Comparison of ENCODE assay signal across 9 mouse cellular contexts in genomic region chr6:15719919-15720318, GRCm38 (mm10). TPM values are rescaled to one million over a fixed set of nuclear protein-coding genes. Genes with fewer than 3 reads are reported as not detected.
DNase-seq lines count a peak whose midpoint lies in the region; ATAC-seq lines count a peak whose summit lies in the region.
"Had no signal": no experiment of that assay in that cellular context is flagged by ENCODE, and none has a peak within 500 bp of the region (broad histone marks: within the 10 kb centered on the region; RNA-seq: fewer than 3 reads in every experiment).

No protein-coding gene starts in this region.

- H3K4me1 ChIP-seq in lung, embryonic 15.5 days, result peaks cover 23% of the 10 kb centered on the region
- H3K4me1 ChIP-seq: liver, embryonic 13.5 days had no signal

- H3K27ac ChIP-seq in lung, embryonic 15.5 days, result peak overlapping the region; percentile 96
- H3K27ac ChIP-seq: hindbrain, embryonic 15.5 days had no signal

- peak overlapping the region; percentile 69 for H3K4me2 ChIP-seq in lung, embryonic 15.5 days

- 49% methylated on average over 6 of the region's 6 CpGs for WGBS in lung, embryonic 15.5 days

- no peaks in the 10 kb centered on the region for H3K9me3 ChIP-seq in lung, embryonic 15.5 days
- H3K9me3 ChIP-seq: hindbrain, embryonic 15.5 days; liver, embryonic 13.5 days had no signal

- H3K4me3 ChIP-seq in lung, embryonic 15.5 days, result peak overlapping the region; percentile 81; the same call in 1 of the 2 replicates

- H3K36me3 ChIP-seq in lung, embryonic 15.5 days, result no peaks in the 10 kb centered on the region
- H3K36me3 ChIP-seq: hindbrain, embryonic 15.5 days; liver, embryonic 13.5 days had no signal

- no peak overlapping the region for H3K9ac ChIP-seq in lung, embryonic 15.5 days

- no peak for DNase-seq in lung, postnatal 25 days (ENCODE audit: low spot score)
- DNase-seq in embryo, embryonic 10.5 days (ENCODE audit: low spot score), result peak; percentile 24
- DNase-seq in forelimb bud, embryonic 11.5 days (ENCODE audit: low read depth, low spot score), result peak; percentile 31
- peak; percentile 59 for DNase-seq in lung, postnatal 36 days
- no peak for DNase-seq in cerebellum, adult 9-10 months
- no peak for DNase-seq in layer of hippocampus, adult 18-20 months (ENCODE audit: low spot score in 2 of 2)
- DNase-seq: liver, embryonic 13.5 days had no signal

- no peaks in the 10 kb centered on the region for H3K27me3 ChIP-seq in lung, embryonic 15.5 days

- ATAC-seq in lung, embryonic 15.5 days (ENCODE audit: borderline replicate concordance, extremely low read depth, low FRiP score, low TSS enrichment), result peak; percentile 57

RNA-seq across cellular contexts. Expression of gene Mdfic, which starts 0.5 kb away (rescaled TPM):
- polyA plus RNA-seq in lung, embryonic 15.5 days (2015; fragmentation: Nextera tagmentation; extraction: Ambion mirVana), result 7.9 and 9.9 TPM in 2 replicates
- 1 to 10 TPM; 2.5 to 4.3 TPM for total RNA-seq in layer of hippocampus, adult 18-20 months (2021)

Comparison
In these comparisons a context has a peak if more than half of its experiments do, and no peak if none do; other contexts are left out.
1. DNase-seq: peak in embryo, embryonic 10.5 days (single experiment), forelimb bud, embryonic 11.5 days (single experiment) and lung, postnatal 36 days (single experiment); none in lung, postnatal 25 days (single experiment), cerebellum, adult 9-10 months (single experiment) and layer of hippocampus, adult 18-20 months (0 of 2).